In genomic region chr3:107333381-107334201, GRCm38 (mm10) we compare ENCODE assay signal across 8 mouse cellular contexts. TPM values are rescaled to one million over a fixed set of nuclear protein-coding genes. Genes with fewer than 3 reads are reported as not detected.
A peak's percentile ranks its signal among the peaks of the same experiment; 100 is the strongest.
DNase-seq lines count a peak whose midpoint lies in the region; ATAC-seq and TF ChIP-seq lines count a peak whose summit lies in the region.

Gene Rbm15 (minus strand): TSS chr3:107333673.

- H3K4me3 ChIP-seq in hindbrain, embryonic 13.5 days = peak within 1 kb of the TSS; percentile 92

- H3K36me3 ChIP-seq in hindbrain, embryonic 13.5 days = peaks cover 14% of the 10 kb centered on the region

- POLR2A ChIA-PET in Patski (lab: Charles Lee) = interaction anchor here (0.6 to 2.3 kb wide), 4 partner anchors 9 to 217 kb away, joined by 3 to 8 read pairs (median 4); partner anchors contain the start of gene Lamtor5

- under 1% methylated on average over 62 of the region's 62 CpGs for WGBS in hindbrain, embryonic 13.5 days

- CTCF ChIA-PET in Patski (lab: Charles Lee) = interaction anchor here (0.9 to 2.1 kb wide), 8 partner anchors 10 to 216 kb away, joined by 3 to 9 read pairs (median 4); no protein-coding TSS in a partner anchor

- H3K9ac ChIP-seq in hindbrain, embryonic 13.5 days = peak within 1 kb of the TSS; percentile 88

- no peak for TF ChIP-seq CTCF in Patski (IDR thresholded peaks at IDR 0.05)

- no peaks in the 10 kb centered on the region for H3K9me3 ChIP-seq in hindbrain, embryonic 13.5 days

- in situ Hi-C loops in Patski (cut with MboI; ENCODE audit: low pct_unique_long_range_greater_than_20kb) = no loop called here

- peaks cover 31% of the 10 kb centered on the region for H3K4me1 ChIP-seq in hindbrain, embryonic 13.5 days (replicated peaks)

- peak; percentile 100 for DNase-seq in Patski (ENCODE audit: low read depth, low spot score)
- peak; percentile 97 to 99 for DNase-seq in cerebellum, postnatal 14 days
- peak; percentile 96 to 98 for DNase-seq in frontal cortex, postnatal 14 days (ENCODE audit: low spot score in 2 of 2)
- DNase-seq in layer of hippocampus, postnatal 25 days (ENCODE audit: extremely low spot score in 1 of 2, low spot score in 1 of 2) = peak; percentile 86 to 90
- DNase-seq in lung, postnatal 25 days (ENCODE audit: low spot score) = peak; percentile 99
- peak; percentile 99 for DNase-seq in retina, embryonic 14.5 days (ENCODE audit: low spot score)
- DNase-seq in thymus, postnatal 4 days = peak; percentile 93

- ATAC-seq in Patski = peak; percentile 87
- ATAC-seq in hindbrain, embryonic 13.5 days (ENCODE audit: low FRiP score) = peak; percentile 97

- peak within 1 kb of the TSS; percentile 92 for H3K4me2 ChIP-seq in hindbrain, embryonic 13.5 days

- H3K27me3 ChIP-seq in Patski = no peaks in the 10 kb centered on the region
- no peaks in the 10 kb centered on the region for H3K27me3 ChIP-seq in hindbrain, embryonic 13.5 days

- peak within 1 kb of the TSS; percentile 93 for H3K27ac ChIP-seq in hindbrain, embryonic 13.5 days

RNA-seq across cellular contexts. Expression of gene Rbm15, which starts in this region (rescaled TPM):
- polyA plus RNA-seq in Patski (2021) = 11.1 TPM
- polyA plus RNA-seq in hindbrain, embryonic 13.5 days (2015; fragmentation: Nextera tagmentation; extraction: Ambion mirVana) = 9.1 and 9.5 TPM in 2 replicates
- 10 to 100 TPM; 24.9 to 27.6 TPM for total RNA-seq in layer of hippocampus, postnatal 25 days (2021)

Comparison
In these comparisons a context has a peak if more than half of its experiments do, and no peak if none do; other contexts are left out.
1. Peak in every context shown above with its lines: DNase-seq, ATAC-seq, H3K4me3 ChIP-seq and H3K27ac ChIP-seq.